Mouse (Mus musculus) T-helper 1 cell (primary cell): ENCODE measurements around the gene Ppp1r12c.

Experiments
- in situ Hi-C: fragments of 300-600 bp; cut with MboI, MseI; formaldehyde crosslinking; loops from one replicate; pipeline ENCODE4 v1.15.1; 2025; ENCODE audit warnings: high pct_unique_total_duplicates

Ppp1r12c gene

GRCm38 (mm10) chr7:4492284-4493224 lies 8.9 kb downstream of the Ppp1r12c start:
- in situ Hi-C loops, result no loop called here

- in situ Hi-C loops, result no loop called here
Measured at GRCm38 (mm10) chr7:4491308-4491707, 10.2 kb downstream of the Ppp1r12c start.

GRCm38 (mm10) chr7:4482281-4482680 lies 19.2 kb downstream of the Ppp1r12c start:
- in situ Hi-C loops, result no loop called here

- in situ Hi-C loops, result no loop called here
Measured at GRCm38 (mm10) chr7:4479674-4480073, 21.8 kb downstream of the Ppp1r12c start.

GRCm38 (mm10) chr7:4478796-4479291 lies 22.6 kb downstream of the Ppp1r12c start:
- in situ Hi-C loops, result no loop called here

- in situ Hi-C loops, result no loop called here
Measured at GRCm38 (mm10) chr7:4478021-4478795, 23.3 kb downstream of the Ppp1r12c start.

- in situ Hi-C loops, result no loop called here
Measured at GRCm38 (mm10) chr7:4473940-4474339, 27.5 kb downstream of the Ppp1r12c start.

- in situ Hi-C loops, result no loop called here
Measured at GRCm38 (mm10) chr7:4471179-4471555, 30.3 kb downstream of the Ppp1r12c start.

GRCm38 (mm10) chr7:4470275-4471178 lies 31.0 kb downstream of the Ppp1r12c start:
- in situ Hi-C loops, result no loop called here

- in situ Hi-C loops, result no loop called here
Measured at GRCm38 (mm10) chr7:4467801-4468200, 33.7 kb downstream of the Ppp1r12c start.

GRCm38 (mm10) chr7:4464194-4464824 lies 37.2 kb downstream of the Ppp1r12c start:
- in situ Hi-C loops, result no loop called here

GRCm38 (mm10) chr7:4460576-4461434 lies 40.7 kb downstream of the Ppp1r12c start, which contains the start of gene Eps8l1:
TSS of gene Eps8l1 (plus strand) at chr7:4460674.
- in situ Hi-C loops, result no loop called here

- in situ Hi-C loops, result no loop called here
Measured at GRCm38 (mm10) chr7:4452644-4453043, 48.8 kb downstream of the Ppp1r12c start.

- in situ Hi-C loops, result loop anchor here (5.0 kb wide), 1 partner anchor 423 kb away; the partner anchor contains the start of gene Isoc2b
Measured at GRCm38 (mm10) chr7:4449211-4449610, 52.3 kb downstream of the Ppp1r12c start.

- in situ Hi-C loops, result loop anchor here (5.0 kb wide), 1 partner anchor 424 kb away; the partner anchor contains the start of gene Isoc2b
Measured at GRCm38 (mm10) chr7:4448439-4448838, 53.0 kb downstream of the Ppp1r12c start.

- in situ Hi-C loops, result loop anchor here (5.0 kb wide), 1 partner anchor 425 kb away; the partner anchor contains the start of gene Isoc2b
Measured at GRCm38 (mm10) chr7:4447138-4447537, 54.3 kb downstream of the Ppp1r12c start.

GRCm38 (mm10) chr7:4445216-4445791 lies 56.2 kb downstream of the Ppp1r12c start, which contains the start of gene Rdh13:
TSS of gene Rdh13 (minus strand) at chr7:4445649.
- in situ Hi-C loops, result loop anchor here (5.0 kb wide), 1 partner anchor 427 kb away; the partner anchor contains the start of gene Isoc2b

- in situ Hi-C loops, result no loop called here
Measured at GRCm38 (mm10) chr7:4440549-4440948, 60.9 kb downstream of the Ppp1r12c start.

- in situ Hi-C loops, result loop anchor here (5.0 kb wide), 1 partner anchor 310 kb away; no protein-coding TSS in a partner anchor
Measured at GRCm38 (mm10) chr7:4437721-4438120, 63.8 kb downstream of the Ppp1r12c start.
